Mouse (Mus musculus): ENCODE data around the gene Mettl26.
A peak's percentile ranks its signal among the peaks of the same experiment; 100 is the strongest.

GRCm38 (mm10) chr17:25828712-25829557, 45.9 kb upstream of the Mettl26 start, which contains the start of gene Jmjd8:
- peak; percentile 58 for TF ChIP-seq CTCF (IDR thresholded peaks at IDR 0.05)
- TF ChIP-seq POLR2A (IDR thresholded peaks at IDR 0.05; ENCODE audit: insufficient read depth, low read depth, low read length), result peak; percentile 84

All from heart, adult 2 months (tissue).